Mouse (Mus musculus) bone marrow, adult 2 months (tissue): Measurements from ENCODE around the gene Gh. TPM values are rescaled to one million over a fixed set of nuclear protein-coding genes. Genes with fewer than 3 reads are reported as not detected.
A peak's percentile ranks its signal among the peaks of the same experiment; 100 is the strongest.

Source experiments
- H3K27ac ChIP-seq: fragments of 200-500 bp; 2 replicates; pipeline ENCODE4 v1.5.1; 2012; ENCODE audit warnings: low read depth, mild to moderate bottlenecking, control low read depth, inconsistent platforms, low read length; ENCODE audit not compliant: control insufficient read depth, poor library complexity, insufficient read depth
- H3K4me1 ChIP-seq: fragments of 200-500 bp; 2 replicates; pipeline ENCODE4 v1.6.1; 2011; ENCODE audit warnings: low read length; ENCODE audit not compliant: control insufficient read depth, insufficient read depth
- H3K4me3 ChIP-seq: fragments of 200-500 bp; replicated peaks from 2 replicates; pipeline ENCODE3; 2011; ENCODE audit warnings: mild to moderate bottlenecking, low read depth, low read length, control low read depth; ENCODE audit not compliant: control insufficient read depth
- CTCF ChIP-seq: fragments of 200-500 bp; IDR thresholded peaks from 2 replicates; pipeline ENCODE4 v1.5.1; 2011; ENCODE audit warnings: low read length, control low read depth; ENCODE audit not compliant: control insufficient read depth, insufficient read depth
- POLR2A ChIP-seq: fragments of 200-500 bp; IDR thresholded peaks from 2 replicates; pipeline ENCODE4 v1.6.1; 2011; ENCODE audit warnings: low read depth, mild to moderate bottlenecking, control low read depth, low read length, borderline replicate concordance; ENCODE audit not compliant: control insufficient read depth
- WGBS: fragments of 180-500 bp; shearing (Covaris S2); methylation state at CpG from one replicate; pipeline ENCODE4 v1.1.7; 2018; 5-methylcytosine and 5-hydroxymethylcytosine counted together
- polyA plus RNA-seq: library from polyadenylated mRNA; stranded (reverse); fragments of >200 nt; gene quantifications from 2 replicates; pipeline ENCODE4 v1.2.4, GENCODE M21; 2011; ENCODE audit warnings: low replicate concordance; ENCODE audit not compliant: missing spikeins, insufficient read depth, insufficient read length

The Gh gene
- polyA plus RNA-seq, 1 experiment = not detected

DNA sequence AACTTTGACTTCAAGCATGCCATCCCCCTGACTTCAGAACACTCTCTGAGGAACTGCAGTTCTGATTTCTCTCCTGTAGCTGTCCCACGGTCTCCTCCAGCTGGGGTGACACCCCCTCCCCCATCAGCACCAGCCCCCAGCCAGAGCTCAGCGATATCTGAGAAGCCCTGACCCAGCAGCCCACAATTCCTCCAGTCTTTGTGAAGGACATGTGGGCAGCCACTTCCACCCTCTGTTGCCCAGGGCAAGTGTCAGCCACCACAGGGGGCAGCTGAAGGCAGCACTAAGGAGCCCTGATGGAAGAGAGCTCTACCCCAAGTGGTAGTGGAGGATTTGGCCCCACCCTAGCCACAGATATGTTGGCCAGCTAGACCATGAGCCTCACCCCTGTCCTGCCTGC, 32.4 kb upstream of the Gh start:
- Histone ChIP-seq H3K27ac (no peak overlapping the region), H3K4me1 (peaks cover 9% of the 10 kb centered on the region), H3K4me3 (no peak overlapping the region)
- TF ChIP-seq CTCF (no peak), POLR2A (no peak)
- 2% methylated on average over 2 of the region's 2 CpGs for WGBS

DNA sequence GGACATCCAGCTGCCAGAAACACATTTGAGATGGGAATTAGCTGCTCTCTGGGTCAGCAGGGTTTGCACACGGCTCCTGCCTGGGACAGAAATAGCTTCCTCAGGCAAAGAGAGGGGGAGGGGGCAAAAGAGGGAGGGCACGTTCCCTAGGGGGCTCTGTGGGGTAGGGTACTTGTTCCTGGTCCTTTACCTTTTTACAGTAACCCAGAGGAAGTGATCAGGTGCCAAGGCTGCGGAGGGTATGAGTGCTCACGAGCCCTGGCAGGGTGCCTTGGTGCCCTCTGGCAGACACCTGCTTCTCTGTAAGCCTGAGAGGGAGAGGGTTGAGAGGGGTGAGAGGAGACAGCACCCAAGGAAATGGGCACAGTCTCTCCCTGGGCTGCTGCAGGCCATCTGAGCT, 30.8 kb upstream of the Gh start:
- TF ChIP-seq CTCF (no peak), POLR2A (no peak)
- H3K27ac ChIP-seq = no peak overlapping the region
- WGBS = 13% methylated on average over 4 of the region's 4 CpGs
- H3K4me1 ChIP-seq = peaks cover 10% of the 10 kb centered on the region
- H3K4me3 ChIP-seq = no peak overlapping the region

DNA sequence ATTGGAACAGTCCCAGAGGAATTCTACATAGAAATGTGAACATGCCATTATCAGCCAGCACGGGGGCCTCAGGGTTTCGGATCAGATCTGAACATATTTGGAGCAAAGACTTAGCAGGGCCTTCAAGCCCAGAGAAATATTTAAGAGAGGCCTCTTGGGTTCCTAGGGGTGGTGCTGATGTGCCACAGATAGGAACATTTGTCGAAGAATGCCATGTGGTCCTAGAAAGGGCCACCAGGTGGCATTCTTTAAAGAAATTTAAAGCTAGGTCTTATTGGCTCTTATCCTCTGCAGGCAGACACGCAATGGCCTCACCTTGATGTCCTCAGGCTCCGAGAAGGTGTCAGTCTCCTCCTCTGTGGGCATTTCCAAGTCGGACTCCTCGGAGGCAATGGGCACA, 28.0 kb upstream of the Gh start:
- WGBS = 18% methylated on average over 7 of the region's 7 CpGs
- Histone ChIP-seq H3K4me1 (peaks cover 6% of the 10 kb centered on the region), H3K4me3 (no peak overlapping the region), H3K27ac (no peak overlapping the region)
- TF ChIP-seq POLR2A (no peak), CTCF (peak; percentile 30; the same call in 1 of the 2 replicates)

DNA sequence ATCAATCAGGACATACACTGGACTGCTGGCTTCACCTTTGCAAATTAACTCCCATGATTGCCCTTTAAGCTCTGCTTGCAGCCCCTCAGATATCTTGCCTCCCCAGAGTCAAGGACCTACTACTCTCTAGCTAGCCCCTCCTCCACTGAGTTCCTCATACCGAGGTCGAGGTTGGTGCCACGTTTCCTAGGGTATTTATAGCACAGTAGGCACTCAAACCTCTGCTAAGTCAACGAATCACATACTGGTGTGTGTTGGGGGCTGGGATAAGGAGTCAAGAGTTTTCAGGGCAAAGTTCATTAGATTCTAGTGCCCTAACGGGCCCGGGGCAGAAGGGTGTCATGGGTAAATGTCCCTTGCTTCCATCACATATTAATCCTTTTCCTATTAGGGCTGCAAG, 27.5 kb upstream of the Gh start:
- 11% methylated on average over 6 of the region's 6 CpGs for WGBS

DNA sequence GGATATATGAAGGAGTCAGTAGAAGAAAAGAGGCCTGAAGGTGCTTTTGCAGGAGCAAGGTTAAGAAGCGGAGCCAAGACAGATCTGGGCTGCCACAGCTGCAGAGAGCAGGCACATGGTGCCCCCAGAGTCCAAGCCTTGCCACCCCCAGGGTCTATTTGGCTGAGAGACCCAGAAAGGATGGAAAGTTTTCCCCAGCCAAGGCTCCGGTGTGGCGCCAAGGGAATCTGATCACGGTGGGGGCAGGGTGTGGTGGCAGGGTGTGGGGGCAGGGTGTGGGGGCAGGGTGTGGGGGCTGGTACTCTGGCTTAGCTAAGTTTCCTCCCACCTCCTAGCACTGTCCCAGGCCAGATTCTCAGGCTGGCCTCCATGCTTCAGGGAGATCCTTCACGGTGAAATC, 26.9 kb upstream of the Gh start:
- 78% methylated on average over 5 of the region's 5 CpGs for WGBS
- no peak for TF ChIP-seq CTCF
- TF ChIP-seq POLR2A = no peak
- H3K27ac ChIP-seq = no peak overlapping the region
- peaks cover 5% of the 10 kb centered on the region for H3K4me1 ChIP-seq
- no peak overlapping the region for H3K4me3 ChIP-seq

More for the DNA sequence above, 27.5 kb upstream of the Gh start:
- H3K4me3 ChIP-seq = no peak overlapping the region
- H3K27ac ChIP-seq = no peak overlapping the region
- no peak for TF ChIP-seq POLR2A
- TF ChIP-seq CTCF = no peak
- H3K4me1 ChIP-seq = peaks cover 5% of the 10 kb centered on the region

DNA sequence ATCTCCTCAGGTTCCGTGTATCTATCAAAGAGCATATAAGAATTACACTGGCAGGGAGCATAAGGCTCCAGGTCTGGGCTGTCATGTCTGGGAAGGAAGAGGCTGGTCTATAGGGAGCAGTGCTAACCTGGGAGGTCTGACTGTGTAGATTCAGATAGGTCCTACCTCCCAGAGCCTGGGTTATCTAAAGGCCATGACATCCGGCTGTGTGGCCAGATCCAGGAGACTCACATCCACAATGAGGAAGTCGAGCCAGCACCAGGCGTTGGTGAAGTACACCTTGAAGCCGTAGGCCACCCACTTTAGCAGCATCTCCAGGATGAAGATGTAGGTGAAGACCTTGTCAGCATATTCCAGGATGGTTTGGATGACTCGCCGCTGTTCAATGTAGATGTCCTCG, 24.8 kb upstream of the Gh start:
- no peak for TF ChIP-seq CTCF
- TF ChIP-seq POLR2A = no peak
- Histone ChIP-seq H3K4me1 (peaks cover 3% of the 10 kb centered on the region), H3K27ac (no peak overlapping the region), H3K4me3 (no peak overlapping the region)
- WGBS = 67% methylated on average over 8 of the region's 8 CpGs

DNA sequence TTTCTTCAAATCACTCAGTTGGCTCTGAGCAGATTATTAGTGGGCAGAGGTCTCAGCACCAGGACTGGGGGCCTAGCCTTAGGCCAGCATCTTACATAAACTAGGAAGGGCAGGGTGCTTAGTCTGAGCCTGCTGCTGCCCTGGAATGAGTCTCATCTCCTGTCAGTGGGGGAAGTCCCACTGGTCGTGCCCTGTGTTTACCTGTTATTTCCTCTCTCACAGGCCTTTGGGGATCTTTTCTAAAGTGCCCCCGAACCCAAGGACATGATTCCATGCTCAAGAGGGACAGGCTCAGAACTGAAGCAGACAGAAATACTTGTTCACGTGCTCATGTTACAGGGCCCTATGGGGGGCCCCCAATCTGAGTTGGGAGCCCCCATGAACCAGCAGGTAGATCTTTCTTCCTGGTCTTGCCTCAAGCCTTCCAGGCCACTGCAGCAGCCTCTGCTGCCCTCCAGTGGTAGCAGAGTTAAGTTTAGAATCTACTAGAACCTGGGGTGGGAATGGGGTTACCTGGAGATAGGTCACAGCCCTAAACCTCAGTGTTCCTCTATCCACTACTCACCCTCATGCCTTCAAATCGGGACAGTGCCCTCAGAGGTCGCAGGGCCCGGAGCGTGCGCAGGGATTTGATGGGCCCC, 24.0 kb upstream of the Gh start:
- peak overlapping the region; percentile 86 for H3K27ac ChIP-seq
- peaks cover 3% of the 10 kb centered on the region for H3K4me1 ChIP-seq
- 56% methylated on average over 8 of the region's 8 CpGs for WGBS
- TF ChIP-seq POLR2A (no peak), CTCF (peak; percentile 80)
- no peak overlapping the region for H3K4me3 ChIP-seq

DNA sequence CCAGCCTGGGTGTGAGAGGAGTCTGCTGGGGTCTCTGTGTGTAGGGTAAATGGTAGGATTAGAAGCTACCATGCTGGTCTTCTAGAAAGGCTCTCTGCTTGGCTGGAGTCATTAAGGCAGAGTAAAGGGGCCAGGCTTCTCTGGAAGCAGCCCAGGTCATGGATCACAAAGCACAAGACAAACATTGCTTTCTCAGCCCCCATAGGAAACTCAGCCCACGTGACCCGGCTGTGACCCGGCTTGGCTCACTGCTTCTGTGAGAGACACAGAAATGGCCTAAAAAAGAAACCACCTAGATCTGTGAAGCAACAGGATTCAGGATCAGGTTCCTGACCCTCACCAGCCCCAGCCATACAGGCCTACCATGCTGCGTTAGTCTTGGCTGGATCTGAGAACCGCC, 23.2 kb upstream of the Gh start:
- H3K4me3 ChIP-seq = no peak overlapping the region
- TF ChIP-seq POLR2A (no peak), CTCF (no peak)
- peaks cover 3% of the 10 kb centered on the region for H3K4me1 ChIP-seq
- H3K27ac ChIP-seq = peak overlapping the region; percentile 86
- 72% methylated on average over 5 of the region's 5 CpGs for WGBS

DNA sequence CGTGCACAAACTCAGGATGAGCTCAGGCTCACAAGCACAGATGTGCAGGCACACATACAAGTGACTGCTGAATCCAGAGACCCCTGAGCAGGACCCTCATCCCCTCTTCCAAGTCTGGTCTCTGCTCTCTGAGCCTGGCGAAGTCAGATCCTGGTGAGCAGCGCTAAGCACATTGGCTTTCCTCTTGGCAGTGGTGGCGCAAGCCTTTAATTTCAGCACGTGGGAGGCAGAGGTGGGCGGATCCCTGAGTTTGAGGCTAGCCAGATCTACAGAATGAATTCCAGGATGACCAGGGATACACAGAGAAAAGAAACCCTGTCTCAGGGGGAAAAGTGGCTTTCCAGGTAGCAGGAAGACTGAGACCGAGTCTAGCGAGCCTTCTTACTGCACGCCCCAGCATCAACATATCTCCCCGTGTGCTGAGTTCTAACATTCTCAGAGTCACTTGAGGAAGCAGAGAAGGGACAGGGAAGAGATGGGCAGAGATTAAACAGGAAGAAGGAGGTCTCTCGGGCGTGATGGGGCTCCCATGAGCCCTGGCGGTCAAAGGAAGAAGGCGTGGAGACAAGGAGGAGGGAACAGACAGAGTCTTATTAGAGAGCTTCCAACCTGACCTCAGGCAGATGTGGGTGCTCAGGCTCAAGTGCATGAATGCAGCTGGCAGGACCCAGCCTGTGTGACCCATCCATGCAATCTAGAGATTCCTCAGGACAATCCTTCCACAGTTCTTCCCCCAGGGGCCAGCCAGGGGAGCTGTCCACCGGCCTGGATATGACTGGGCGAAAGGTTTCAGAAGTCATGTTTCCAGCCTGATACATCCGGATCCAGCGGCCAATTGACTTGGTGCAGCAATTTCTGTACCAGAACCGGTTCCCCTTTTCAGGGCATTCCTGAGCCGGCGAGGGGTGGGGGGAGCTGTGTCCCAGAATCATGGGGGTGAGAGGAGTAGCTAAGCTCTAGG, 17.0 kb upstream of the Gh start:
- no peak overlapping the region for H3K4me3 ChIP-seq
- H3K27ac ChIP-seq = peak overlapping the region; percentile 32
- H3K4me1 ChIP-seq = peaks cover 11% of the 10 kb centered on the region
- TF ChIP-seq POLR2A = no peak
- TF ChIP-seq CTCF = no peak; the same call in 1 of the 2 replicates
- WGBS = 32% methylated on average over 21 of the region's 21 CpGs
